ENCODE assay signal across 9 mouse cellular contexts in genomic region chr2:71541418-71542226, GRCm38 (mm10). TPM values are rescaled to one million over a fixed set of nuclear protein-coding genes. Genes with fewer than 3 reads are reported as not detected.
A peak's percentile ranks its signal among the peaks of the same experiment; 100 is the strongest.
DNase-seq lines count a peak whose midpoint lies in the region; ATAC-seq and TF ChIP-seq lines count a peak whose summit lies in the region.
"Had no signal": no experiment of that assay in that cellular context is flagged by ENCODE, and none has a peak within 500 bp of the region (broad histone marks: within the 10 kb centered on the region; RNA-seq: fewer than 3 reads in every experiment).

No protein-coding gene starts in this region.

- no peak overlapping the region for H3K27ac ChIP-seq in gastrocnemius, adult 2 months
- H3K27ac ChIP-seq in forebrain, postnatal 0 days (ENCODE audit: low read depth, low read length), result peak overlapping the region; percentile 50
- peak overlapping the region; percentile 59 for H3K27ac ChIP-seq in midbrain, embryonic 13.5 days

- no peaks in the 10 kb centered on the region for H3K36me3 ChIP-seq in forebrain, postnatal 0 days (ENCODE audit: insufficient read depth)
- no peaks in the 10 kb centered on the region for H3K36me3 ChIP-seq in midbrain, embryonic 13.5 days

- WGBS in forebrain, postnatal 0 days, result 6% methylated on average over 37 of the region's 37 CpGs
- 1% methylated on average over 37 of the region's 37 CpGs for WGBS in midbrain, embryonic 13.5 days

- H3K4me3 ChIP-seq in gastrocnemius, adult 2 months, result peak overlapping the region; percentile 15; the same call in 1 of the 2 replicates
- H3K4me3 ChIP-seq in forebrain, postnatal 0 days (ENCODE audit: low read depth, low read length), result peak overlapping the region; percentile 49
- peak overlapping the region; percentile 21 for H3K4me3 ChIP-seq in midbrain, embryonic 13.5 days (replicated peaks)

- H3K4me1 ChIP-seq in forebrain, postnatal 0 days (ENCODE audit: insufficient read depth), result no peaks in the 10 kb centered on the region
- peaks cover 43% of the 10 kb centered on the region for H3K4me1 ChIP-seq in midbrain, embryonic 13.5 days (replicated peaks)

- H3K9me3 ChIP-seq in forebrain, postnatal 0 days (ENCODE audit: low read length), result no peaks in the 10 kb centered on the region
- no peaks in the 10 kb centered on the region for H3K9me3 ChIP-seq in midbrain, embryonic 13.5 days

- no peak for DNase-seq in gastrocnemius, adult 2 months
- DNase-seq in gastrocnemius, adult 8-10 months (ENCODE audit: low spot score in 2 of 2), result no peak
- peak; percentile 37 for DNase-seq in MN1 (ENCODE audit: low spot score)
- DNase-seq in forebrain, postnatal 0 days, result peak; percentile 54
- no peak for DNase-seq in adrenal gland, postnatal 36 days
- no peak for DNase-seq in cerebellum, adult 11 months
- DNase-seq in thymus, postnatal 25 days, result no peak

- no peak for TF ChIP-seq CTCF in gastrocnemius, adult 2 months (IDR thresholded peaks at IDR 0.05)
- no peak for TF ChIP-seq CTCF in forebrain, postnatal 0 days (IDR thresholded peaks at IDR 0.05; ENCODE audit: low read depth)

- intact Hi-C loops in gastrocnemius, adult 2 months (cut with DNase I), result loop anchor here (10.0 kb wide), 1 partner anchor 837 kb away; no protein-coding TSS in a partner anchor

- H3K27me3 ChIP-seq in forebrain, postnatal 0 days (ENCODE audit: insufficient read depth, low read length), result peaks cover 20% of the 10 kb centered on the region
- peaks cover 99% of the 10 kb centered on the region for H3K27me3 ChIP-seq in midbrain, embryonic 13.5 days

- H3K4me2 ChIP-seq in forebrain, postnatal 0 days (ENCODE audit: low read depth), result peak overlapping the region; percentile 52
- peak overlapping the region; percentile 40 for H3K4me2 ChIP-seq in midbrain, embryonic 13.5 days (replicated peaks)

- peak overlapping the region; percentile 56 for H3K9ac ChIP-seq in forebrain, postnatal 0 days
- 0 out of 2 replicates have a peak overlapping the region, but pooled peaks have one; percentile 23 for H3K9ac ChIP-seq in midbrain, embryonic 13.5 days (replicated peaks)

- peak; percentile 24; the same call in 1 of the 2 replicates for ATAC-seq in forebrain, postnatal 0 days
- ATAC-seq in midbrain, embryonic 13.5 days, result no peak

RNA-seq across cellular contexts. Expression of gene Dlx2, which starts 4.9 kb away (rescaled TPM):
- not detected for total RNA-seq in gastrocnemius, adult 2 months (2021)
- not detected for total RNA-seq in gastrocnemius, adult 8-10 months (2022)
- 19.3 and 28.1 TPM in 2 replicates for total RNA-seq in forebrain, postnatal 0 days (2014; rRNA removed)
- polyA plus RNA-seq in forebrain, postnatal 0 days (2015; fragmentation: Nextera tagmentation; extraction: Ambion mirVana), result 40.0 and 43.1 TPM in 2 replicates
- 10.5 and 14.6 TPM in 2 replicates for polyA plus RNA-seq in midbrain, embryonic 13.5 days (2015; fragmentation: Nextera tagmentation; extraction: Ambion mirVana)
- total RNA-seq in adrenal gland, postnatal 36 days (2021), result under 1 TPM in 1 of 2 experiments, not detected in 1; 0.16 TPM
- total RNA-seq: heart, postnatal 36 days had no signal

RNA-seq across cellular contexts. Expression of gene Dlx1, which starts 13.7 kb away (rescaled TPM):
- under 1 TPM in 1 of 2 experiments, not detected in 1; 0.11 TPM for total RNA-seq in gastrocnemius, adult 2 months (2021)
- total RNA-seq in gastrocnemius, adult 8-10 months (2022), result under 1 TPM in 1 of 4 experiments, not detected in 3; 0.12 TPM
- 73.5 and 80.2 TPM in 2 replicates for total RNA-seq in forebrain, postnatal 0 days (2014; rRNA removed)
- 105 and 139 TPM in 2 replicates for polyA plus RNA-seq in forebrain, postnatal 0 days (2015; fragmentation: Nextera tagmentation; extraction: Ambion mirVana)
- polyA plus RNA-seq in midbrain, embryonic 13.5 days (2015; fragmentation: Nextera tagmentation; extraction: Ambion mirVana), result 53.6 and 56.4 TPM in 2 replicates
- under 1 TPM; 0.23 to 0.43 TPM for total RNA-seq in adrenal gland, postnatal 36 days (2021)

Comparison
In these comparisons a context has a peak if more than half of its experiments do, and no peak if none do; other contexts are left out.
1. DNase-seq: peak in MN1 (single experiment) and forebrain, postnatal 0 days (single experiment); none in gastrocnemius, adult 2 months (single experiment), gastrocnemius, adult 8-10 months (0 of 2), adrenal gland, postnatal 36 days (0 of 2), cerebellum, adult 11 months (single experiment) and thymus, postnatal 25 days (single experiment).
2. RNA of gene Dlx2, which starts 4.9 kb away (total RNA-seq): 19.3 to 28.1 TPM in forebrain, postnatal 0 days; 0.16 TPM in adrenal gland, postnatal 36 days, not detected in gastrocnemius, adult 2 months and not detected in gastrocnemius, adult 8-10 months; every median in the first group is over 10 times any median in the second.
3. RNA of gene Dlx1, which starts 13.7 kb away (total RNA-seq): 73.5 to 80.2 TPM in forebrain, postnatal 0 days; 0.23 to 0.43 TPM in adrenal gland, postnatal 36 days, 0.11 TPM in gastrocnemius, adult 2 months and 0.12 TPM in gastrocnemius, adult 8-10 months; every median in the first group is over 10 times any median in the second.
4. Peak in every context shown above with its lines, with median percentiles within 50 percentile points of each other: H3K4me3 ChIP-seq.